Mouse (Mus musculus): ENCODE measurements around the gene Twist1.

The Twist1 gene

DNA sequence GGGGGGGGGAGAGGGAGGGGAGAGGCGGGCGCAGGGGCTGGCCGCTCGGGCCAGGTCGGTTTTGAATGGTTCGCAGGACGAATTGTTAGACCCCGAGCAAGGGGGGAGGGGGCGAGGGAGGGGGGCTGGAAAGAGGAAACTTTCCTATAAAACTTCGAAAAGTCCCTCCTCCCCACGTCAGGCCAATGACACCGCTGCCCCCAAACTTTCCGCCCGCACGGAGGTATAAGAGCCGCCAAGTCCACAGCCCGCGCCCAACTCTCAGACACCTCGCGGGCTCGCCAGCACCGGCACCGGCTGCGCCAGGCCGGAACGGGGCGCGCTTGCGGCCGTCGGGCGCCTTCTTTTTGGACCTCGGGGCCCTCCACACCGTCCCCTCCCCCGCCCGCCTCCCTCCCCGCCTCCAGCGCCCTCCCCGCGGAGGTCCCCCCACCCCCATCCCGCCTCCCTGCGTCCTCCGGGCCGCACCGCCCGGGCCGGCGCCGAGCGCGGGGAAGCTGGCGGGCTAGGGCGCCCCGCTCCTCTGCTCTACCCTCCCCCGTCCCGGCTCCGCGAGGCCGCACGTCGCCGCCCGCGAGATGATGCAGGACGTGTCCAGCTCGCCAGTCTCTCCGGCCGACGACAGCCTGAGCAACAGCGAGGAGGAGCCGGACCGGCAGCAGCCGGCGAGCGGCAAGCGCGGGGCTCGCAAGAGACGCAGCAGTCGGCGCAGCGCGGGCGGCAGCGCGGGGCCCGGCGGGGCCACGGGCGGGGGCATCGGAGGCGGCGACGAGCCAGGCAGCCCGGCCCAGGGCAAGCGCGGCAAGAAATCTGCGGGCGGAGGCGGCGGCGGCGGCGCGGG is at the start of gene Twist1:
Twist1 (plus strand) TSS at position 272 of the 841 bp plus-strand sequence.
- no peak for DNase-seq (ENCODE audit: low read depth)

DNA sequence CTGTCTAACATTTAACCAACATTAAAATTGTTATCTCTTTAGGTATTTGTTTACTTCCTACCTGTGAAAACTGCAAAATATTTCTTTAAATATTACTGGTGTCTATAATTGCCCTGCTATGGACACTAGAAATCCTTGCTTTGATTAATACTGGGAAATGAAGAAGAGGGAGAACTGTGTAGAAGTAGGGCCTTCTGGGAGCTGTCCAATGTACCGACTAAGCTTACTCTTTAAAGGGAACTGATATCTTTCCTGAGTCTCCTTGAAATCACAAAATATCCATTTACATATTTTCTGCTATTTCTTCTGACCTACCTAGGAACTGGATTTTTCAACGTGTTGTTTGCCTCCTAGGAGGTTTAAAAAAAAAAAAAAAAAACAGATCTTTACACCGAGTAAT is 30.7 kb upstream of the Twist1 start:
- DNase-seq (ENCODE audit: low read depth) = no peak

DNA sequence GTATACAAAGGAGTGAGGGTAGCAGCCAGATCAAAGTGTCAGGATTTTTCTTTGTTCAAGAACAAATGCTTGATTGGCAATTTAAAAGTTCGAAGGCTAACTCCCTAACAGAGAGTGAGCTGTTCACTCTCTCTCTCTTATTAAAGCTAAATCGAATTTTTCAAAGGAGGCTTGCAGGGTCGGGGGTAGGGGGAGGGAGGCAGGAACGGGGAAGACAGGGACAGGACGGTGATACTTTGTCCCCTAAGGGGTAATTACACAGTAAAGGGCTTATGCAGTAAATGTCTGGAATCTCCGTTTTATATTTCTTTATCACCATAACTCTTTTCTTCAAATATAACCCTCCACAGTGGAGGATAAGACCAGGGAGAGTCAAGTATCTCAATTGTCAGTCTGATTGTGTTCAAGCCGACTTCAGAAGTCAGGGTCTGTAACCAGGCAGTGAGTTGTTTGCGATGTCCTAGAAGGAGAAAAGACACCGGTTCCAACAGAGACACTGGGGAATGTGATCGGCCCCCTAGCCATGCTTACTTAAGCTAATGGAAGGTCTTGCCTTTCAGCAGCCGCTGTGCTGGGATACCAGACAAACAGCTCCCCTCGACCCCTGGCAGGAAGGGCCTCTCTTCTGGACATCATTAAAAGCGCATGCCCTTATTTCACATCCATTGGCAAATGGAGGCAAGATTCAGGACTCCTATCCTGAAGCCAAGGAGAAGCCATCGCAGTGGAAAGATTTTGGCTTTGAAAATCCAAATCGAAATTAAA is 30.0 kb upstream of the Twist1 start:
- no peak for DNase-seq (ENCODE audit: low read depth)

DNA sequence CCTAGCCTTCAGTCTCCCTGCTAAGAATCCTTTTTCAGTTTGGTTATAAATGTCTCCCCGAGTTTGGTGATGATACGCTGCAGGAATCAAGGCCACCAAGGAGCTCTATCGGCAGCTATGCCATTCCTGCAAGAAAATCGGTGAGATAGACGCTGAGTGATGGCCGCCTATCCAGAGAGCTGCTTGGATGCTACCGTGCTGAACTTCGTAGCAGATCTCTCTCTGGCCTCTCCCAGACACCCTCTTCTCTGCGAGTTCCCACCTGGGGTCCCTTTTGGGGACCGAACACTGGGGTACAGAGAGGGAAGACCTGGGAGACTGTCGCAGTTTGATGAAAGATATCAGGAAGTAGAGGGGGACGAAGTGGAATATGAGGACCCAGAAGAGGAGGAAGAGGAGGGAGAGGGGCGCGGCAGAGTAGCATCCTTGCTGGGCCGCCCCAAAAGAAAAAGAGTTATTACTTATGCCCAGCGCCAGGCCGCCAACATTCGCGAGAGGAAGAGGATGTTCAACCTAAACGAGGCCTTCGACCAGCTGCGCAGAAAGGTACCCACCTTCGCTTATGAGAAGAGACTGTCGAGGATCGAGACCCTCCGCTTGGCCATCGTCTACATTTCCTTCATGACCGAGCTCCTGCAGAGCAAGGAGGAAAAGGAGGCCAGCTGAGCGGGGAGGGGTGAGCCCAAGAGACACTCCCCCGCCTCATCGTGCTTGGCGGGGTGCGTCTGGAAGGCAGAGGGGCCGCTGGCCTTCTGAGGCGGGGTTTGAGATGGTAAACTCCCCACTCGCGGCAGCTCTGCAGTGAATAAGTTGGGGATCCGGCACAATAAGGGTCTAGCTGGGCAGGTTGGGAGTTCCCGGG is 28.9 kb upstream of the Twist1 start, which contains the start of gene Ferd3l:
Ferd3l (plus strand) TSS at position 95 of the 862 bp plus-strand sequence.
- no peak for DNase-seq (ENCODE audit: low read depth)

DNA sequence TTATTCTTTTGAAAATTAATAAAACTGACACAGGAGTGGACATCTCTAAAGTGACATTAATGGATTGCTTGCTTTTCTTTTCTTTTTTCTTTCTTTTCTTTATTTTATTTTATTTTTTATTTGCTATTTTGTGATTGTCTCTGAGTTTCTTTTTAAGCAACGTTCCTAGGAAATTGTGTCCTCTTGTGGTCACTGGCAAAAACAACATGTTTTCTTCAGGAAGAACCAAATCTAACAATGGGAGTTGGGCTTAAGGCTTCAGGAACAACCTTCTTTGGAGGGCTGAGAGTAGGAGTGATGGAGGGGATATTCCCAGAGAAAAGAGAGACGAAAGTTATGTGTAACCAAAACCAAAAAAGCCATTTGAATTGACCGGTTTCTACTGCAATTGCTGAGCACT is 4.6 kb upstream of the Twist1 start:
- no peak for DNase-seq (ENCODE audit: low read depth)

DNA sequence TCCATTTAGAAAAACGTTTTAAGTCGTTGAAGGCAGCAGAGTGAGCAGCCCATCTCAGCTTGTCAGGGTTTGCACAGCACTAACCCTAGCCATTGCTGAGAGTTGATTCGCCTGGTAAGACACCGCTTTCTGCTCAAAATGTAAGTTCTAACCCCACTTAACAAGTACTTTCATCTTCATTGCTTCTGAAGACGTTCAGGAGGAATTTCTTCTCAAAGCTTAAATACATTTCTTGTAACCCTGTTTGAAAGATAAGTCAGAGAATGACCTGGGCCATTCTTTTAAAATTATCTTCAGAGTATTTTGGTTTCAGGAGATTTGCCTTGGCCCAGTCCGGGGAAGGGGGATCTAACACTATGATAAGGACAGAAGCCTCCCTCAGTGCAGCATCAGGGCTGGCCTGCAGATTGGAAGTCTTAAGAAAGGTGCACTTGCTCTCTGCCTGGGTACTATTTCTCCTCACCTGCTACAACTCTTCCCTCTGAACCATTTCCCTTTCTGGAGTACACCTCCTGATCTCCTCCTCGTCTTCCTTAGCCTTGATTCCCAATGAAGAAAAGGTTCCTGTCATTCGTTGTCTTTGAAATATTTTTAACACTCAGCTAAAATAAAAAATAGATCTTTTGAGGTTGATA is 2.4 kb upstream of the Twist1 start:
- no peak for DNase-seq (ENCODE audit: low read depth)

DNA sequence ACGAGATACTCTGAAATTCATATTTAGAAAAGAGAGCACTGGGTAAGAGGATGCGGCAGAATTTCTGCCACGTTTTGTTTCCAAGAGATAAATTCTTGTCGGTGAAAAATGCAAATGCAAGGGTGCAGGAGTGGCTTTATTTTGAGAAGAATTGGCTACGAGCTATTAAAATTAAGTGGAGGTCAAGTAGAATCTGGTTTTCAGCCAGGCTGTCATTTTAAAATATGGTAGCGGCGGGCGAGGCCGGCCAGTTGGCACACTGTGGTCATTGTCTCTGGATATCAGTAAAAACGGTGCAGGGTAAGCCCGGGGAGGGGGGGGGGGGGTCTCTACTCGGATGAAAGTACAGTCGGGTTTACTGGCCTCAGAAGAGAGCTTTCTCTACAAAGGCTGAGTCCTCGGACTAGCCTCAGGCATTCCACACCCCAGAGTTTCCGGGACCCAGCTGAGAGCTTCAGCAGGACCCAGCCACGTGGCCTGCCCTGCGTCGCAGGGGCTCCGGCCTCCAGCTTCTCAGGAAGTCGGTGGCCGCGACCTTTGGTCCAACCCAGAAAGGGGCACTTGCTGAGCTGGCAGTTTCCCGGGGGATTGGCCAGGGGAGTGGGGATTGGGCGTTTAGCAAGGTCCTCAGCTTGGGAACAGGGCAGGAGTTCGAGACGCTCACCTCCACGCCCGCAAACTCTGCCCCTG is 1.7 kb upstream of the Twist1 start:
- no peak for DNase-seq (ENCODE audit: low read depth)

DNA sequence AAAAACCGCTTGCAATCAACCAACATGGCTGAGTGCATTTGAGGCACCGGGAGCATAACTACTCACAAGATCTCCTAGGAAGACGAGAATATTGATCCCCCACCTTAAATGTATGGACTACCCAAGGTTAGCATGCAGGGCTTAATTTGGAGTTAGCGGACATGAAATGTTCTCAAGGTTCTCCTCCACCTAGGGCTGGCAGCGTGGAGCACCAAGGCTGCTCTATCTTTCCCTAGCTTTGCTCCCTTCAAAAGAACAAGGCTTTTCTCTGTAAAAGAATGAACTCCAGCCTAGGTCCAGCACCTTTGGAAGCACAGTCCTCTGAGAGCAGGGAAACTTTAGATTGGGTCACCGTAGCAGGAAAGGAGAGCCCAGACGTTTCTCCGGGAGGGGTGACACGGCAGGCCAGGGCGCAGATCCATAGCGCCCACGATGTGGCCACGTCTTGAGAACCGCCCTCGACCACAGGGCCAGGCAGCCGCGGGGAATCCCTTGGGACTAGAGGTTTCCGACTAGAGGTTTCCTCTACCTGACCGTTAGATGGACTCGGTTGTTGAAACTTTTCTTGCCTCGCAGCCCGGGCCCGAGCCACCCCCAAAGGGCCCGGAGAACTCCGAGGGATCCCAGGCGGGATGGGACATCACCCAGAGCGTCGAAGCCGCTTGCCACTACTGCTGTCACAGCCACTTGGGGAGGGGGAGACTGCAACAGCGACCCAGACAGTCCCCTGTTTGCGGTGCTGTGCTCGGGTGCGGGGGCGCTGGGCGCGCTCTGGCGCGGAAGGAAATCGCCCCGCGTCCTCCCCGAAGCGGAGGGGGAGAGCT is 683 bp upstream of the Twist1 start:
- no peak for DNase-seq (ENCODE audit: low read depth)

DNA sequence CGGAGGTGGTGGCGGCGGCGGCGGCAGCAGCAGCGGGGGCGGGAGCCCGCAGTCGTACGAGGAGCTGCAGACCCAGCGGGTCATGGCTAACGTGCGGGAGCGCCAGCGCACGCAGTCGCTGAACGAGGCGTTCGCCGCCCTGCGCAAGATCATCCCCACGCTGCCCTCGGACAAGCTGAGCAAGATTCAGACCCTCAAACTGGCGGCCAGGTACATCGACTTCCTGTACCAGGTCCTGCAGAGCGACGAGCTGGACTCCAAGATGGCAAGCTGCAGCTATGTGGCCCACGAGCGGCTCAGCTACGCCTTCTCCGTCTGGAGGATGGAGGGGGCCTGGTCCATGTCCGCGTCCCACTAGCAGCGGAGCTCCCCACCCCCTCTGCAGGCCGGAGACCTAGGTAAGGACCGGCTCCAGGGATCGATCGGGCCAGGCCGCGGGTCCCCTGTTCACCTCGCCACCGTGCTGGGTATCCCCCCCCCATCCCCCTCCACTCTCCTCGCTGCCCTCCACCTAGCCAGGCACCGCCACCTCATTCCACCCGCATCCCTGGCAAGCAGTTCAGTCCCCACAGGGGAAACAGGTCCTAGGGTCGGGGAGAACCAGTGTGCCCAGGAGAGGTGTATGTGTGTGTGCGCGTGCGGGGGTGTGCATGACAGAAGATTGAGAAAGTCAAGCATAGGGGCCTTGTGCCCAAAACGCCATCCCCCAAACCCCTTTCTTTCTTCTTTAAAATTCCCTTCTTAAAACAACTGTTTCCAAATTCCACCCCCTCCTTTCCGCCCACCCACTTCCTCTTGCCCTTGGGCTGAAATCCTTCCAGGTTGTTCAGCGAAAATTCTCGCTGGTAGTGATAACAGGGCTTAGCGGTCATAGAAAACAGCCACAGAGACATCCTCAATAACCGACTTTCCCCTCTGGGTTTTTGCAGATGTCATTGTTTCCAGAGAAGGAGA is 1.0 kb downstream of the Twist1 start:
- DNase-seq (ENCODE audit: low read depth) = no peak

DNA sequence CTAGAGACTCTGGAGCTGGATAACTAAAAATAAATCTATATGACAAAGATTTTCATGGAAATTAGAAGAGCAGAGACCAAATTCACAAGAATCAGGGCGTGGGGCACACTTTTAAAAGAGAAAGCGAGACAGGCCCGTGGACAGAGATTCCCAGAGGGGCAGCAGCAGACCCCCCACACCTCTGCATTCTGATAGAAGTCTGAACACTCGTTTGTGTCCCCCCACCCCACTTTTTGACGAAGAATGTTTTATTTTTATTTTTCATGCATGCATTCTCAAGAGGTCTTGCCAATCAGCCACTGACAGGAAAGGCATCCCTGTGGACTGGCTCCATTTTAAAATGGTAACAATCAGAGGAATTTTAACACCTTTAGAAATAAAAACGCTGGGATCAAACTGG is 1.7 kb downstream of the Twist1 start:
- no peak for DNase-seq (ENCODE audit: low read depth)

DNA sequence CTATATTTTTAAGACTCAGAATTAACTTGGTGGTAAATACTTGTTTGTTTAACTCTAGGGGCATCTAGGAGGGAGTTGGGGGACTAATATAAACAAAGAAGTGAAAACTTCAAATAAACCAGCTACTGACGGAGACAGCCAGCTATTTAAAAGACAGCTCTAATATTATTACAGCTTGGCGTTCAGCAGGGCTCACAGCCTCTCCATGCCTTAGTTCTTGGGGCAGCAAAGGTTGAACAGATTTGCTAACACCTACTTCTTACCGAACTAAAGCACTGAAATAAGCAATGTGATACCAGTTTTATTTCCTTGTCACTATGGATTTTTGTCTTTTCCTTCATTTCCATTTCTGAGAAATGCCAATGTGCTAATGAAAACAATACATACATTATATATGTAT is 2.4 kb downstream of the Twist1 start:
- no peak for DNase-seq (ENCODE audit: low read depth)

DNA sequence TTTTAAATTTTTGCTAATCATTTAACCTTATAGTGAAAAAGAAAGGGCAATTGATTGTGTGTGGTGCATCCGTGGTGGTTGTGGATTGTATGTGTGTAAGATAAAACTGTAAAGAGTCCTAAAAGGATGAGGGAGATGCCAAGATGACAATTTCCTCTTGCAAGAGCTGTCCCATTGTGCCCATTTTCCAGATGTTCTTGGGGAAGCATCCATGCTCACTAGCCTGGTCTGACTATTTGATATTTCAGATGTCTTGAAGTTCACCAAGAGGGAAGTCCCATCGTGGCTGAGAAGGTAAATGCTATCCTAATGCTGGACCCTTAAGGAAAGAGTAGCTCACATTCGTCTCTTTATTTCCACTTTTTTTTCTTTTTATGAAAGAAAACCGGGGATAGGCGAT is 3.5 kb downstream of the Twist1 start:
- no peak for DNase-seq (ENCODE audit: low read depth)

DNA sequence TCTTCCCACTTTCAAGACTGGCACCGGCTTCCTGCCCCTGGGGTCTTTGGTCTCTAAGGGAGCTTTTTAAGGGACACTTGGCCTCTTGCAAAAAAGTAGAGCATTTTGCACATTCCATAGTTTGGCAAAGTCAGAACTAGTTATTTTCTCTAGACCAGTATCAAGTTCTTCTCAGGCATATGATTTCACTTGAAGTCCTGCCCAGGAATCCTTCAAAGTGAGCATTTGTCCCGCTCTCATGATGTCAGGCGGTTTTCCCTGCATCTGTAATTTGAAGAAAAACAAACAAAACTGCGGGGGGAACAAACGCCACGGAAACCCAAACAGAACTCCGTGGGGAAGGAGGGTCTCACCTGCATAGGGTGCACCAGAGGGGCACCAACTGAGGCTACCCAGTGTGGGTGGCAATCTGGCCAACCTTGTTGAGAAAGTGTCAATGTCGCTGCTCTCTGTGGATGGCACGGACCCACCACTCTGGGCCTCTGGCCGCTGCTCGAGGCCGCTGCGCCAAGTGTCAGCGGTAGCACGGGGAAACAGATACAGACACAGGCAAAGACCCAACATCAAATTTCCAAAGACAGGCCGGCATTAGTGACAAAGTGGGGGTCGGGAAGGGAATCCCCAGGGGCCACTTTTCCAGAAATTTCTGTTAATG is 4.8 kb downstream of the Twist1 start:
- DNase-seq (ENCODE audit: low read depth) = no peak

DNA sequence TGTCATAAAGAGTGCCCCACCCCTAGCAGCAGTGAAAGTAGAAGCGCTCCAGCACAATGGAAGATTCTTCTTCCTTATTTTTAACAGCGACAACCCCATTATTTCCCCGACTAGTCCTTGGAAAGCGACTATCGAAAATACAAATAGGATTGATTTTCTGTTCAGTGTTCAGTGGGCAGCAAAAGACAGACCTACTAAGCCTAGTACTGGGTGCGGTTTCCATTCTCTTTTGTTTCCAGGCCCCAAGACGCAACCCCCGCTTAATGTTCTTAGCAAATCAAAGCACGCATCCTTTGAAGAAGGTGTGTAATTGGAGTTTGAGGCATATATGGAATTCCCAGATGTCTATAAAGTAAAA is 5.3 kb downstream of the Twist1 start:
- DNase-seq (ENCODE audit: low read depth) = no peak

DNA sequence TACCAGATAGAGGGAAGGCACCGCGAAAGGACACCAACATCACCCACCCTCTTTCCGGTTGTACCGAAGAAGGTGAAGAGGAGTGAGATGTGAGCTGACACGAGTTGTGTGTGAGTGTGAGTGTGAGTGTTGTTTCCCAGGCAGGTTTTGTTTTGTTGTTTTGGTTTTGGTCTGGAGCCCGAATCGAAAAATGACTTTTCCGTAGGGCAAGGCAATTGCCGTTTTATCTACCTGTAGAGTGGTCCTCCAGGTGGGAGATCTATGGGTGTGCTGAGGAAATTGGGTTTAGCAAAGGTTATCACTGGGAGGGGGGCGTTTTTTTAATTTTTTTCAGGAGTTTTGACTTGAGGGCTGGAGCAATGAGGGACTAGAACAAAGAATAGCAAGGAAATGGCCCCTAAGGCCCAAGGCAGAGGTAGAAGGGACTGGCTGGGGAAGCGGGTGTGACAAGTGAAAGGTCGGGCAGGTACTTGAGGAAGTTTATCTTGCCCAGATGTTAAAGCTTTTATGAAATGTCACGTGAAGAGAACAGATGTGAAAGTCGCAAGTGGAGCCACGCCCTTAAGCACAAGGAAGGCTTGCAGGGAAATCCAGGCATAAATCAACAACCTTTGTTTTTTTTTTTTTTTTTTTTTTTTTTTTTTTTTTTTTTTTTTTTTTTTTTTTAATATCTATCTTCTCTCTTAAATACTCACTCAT is 6.3 kb downstream of the Twist1 start:
- no peak for DNase-seq (ENCODE audit: low read depth)

DNA sequence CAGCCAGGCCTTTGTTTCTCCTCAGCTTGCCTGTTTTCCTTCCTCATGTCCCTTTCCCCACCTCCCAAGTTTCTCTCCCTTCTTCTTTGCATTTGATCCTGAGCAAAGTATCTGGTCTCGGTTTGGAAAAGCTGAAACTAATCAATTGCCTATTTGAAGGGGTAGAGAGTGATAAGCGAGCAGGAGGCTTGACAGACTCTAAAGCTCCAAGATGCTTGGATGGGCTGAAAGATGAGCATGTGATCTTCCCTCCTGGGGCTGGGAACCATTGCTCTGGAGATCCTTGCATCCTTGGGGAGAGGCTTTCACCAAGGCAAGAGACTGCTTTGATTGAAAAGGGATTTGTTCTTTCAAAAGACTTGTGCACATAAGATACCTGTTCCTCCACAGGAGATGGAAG is 7.0 kb downstream of the Twist1 start:
- no peak for DNase-seq (ENCODE audit: low read depth)

DNA sequence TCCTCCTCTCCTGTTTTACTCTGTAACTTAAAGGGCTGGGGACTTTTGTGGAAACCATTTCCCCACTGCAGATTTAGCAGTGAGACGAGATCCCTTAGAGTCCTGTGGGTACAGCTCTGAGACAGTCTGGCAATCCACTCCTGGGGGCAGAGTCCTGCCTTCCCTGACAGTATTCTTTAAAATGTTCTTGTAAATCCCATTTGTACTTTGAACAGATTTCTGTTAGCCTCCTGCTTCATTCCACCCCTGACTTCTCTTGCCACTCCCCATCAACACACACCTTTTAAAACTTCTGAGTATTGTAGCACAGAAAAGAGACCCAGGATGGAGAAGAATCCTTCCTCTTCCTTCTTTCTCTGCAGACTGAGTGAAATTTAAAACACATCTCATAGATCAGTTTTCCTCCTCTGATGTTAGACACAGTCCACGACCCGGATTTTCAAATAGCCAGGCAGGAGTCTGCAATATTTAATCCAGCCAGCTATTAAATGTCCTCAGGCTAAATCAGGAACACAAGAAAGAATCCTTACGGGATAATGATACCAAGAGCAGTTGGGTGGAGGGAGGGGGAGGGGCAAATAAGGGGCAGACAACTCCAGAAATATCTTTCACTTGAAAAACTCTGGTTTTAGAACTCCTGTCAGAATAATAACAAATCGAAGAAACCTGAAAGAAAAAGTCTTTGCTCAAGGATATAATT is 8.3 kb downstream of the Twist1 start:
- DNase-seq (ENCODE audit: low read depth) = no peak
